Mouse (Mus musculus) bone marrow, adult 2 months (tissue): Measurements from ENCODE around the gene Mybpc2. TPM values are rescaled to one million over a fixed set of nuclear protein-coding genes. Genes with fewer than 3 reads are reported as not detected.

ENCODE experiments used
- H3K27ac ChIP-seq: fragments of 200-500 bp; 2 replicates; pipeline ENCODE4 v1.5.1; 2012; ENCODE audit warnings: low read depth, mild to moderate bottlenecking, control low read depth, inconsistent platforms, low read length; ENCODE audit not compliant: control insufficient read depth, poor library complexity, insufficient read depth
- H3K4me1 ChIP-seq: fragments of 200-500 bp; 2 replicates; pipeline ENCODE4 v1.6.1; 2011; ENCODE audit warnings: low read length; ENCODE audit not compliant: control insufficient read depth, insufficient read depth
- H3K4me3 ChIP-seq: fragments of 200-500 bp; replicated peaks from 2 replicates; pipeline ENCODE3; 2011; ENCODE audit warnings: mild to moderate bottlenecking, low read depth, low read length, control low read depth; ENCODE audit not compliant: control insufficient read depth
- CTCF ChIP-seq: fragments of 200-500 bp; IDR thresholded peaks from 2 replicates; pipeline ENCODE4 v1.5.1; 2011; ENCODE audit warnings: low read length, control low read depth; ENCODE audit not compliant: control insufficient read depth, insufficient read depth
- POLR2A ChIP-seq: fragments of 200-500 bp; IDR thresholded peaks from 2 replicates; pipeline ENCODE4 v1.6.1; 2011; ENCODE audit warnings: low read depth, mild to moderate bottlenecking, control low read depth, low read length, borderline replicate concordance; ENCODE audit not compliant: control insufficient read depth
- WGBS: fragments of 180-500 bp; shearing (Covaris S2); methylation state at CpG from one replicate; pipeline ENCODE4 v1.1.7; 2018; 5-methylcytosine and 5-hydroxymethylcytosine counted together
- polyA plus RNA-seq: library from polyadenylated mRNA; stranded (reverse); fragments of >200 nt; gene quantifications from 2 replicates; pipeline ENCODE4 v1.2.4, GENCODE M21; 2011; ENCODE audit warnings: low replicate concordance; ENCODE audit not compliant: missing spikeins, insufficient read depth, insufficient read length

Mybpc2 gene
- polyA plus RNA-seq, result 1.5 and 5.4 TPM in 2 replicates

DNA sequence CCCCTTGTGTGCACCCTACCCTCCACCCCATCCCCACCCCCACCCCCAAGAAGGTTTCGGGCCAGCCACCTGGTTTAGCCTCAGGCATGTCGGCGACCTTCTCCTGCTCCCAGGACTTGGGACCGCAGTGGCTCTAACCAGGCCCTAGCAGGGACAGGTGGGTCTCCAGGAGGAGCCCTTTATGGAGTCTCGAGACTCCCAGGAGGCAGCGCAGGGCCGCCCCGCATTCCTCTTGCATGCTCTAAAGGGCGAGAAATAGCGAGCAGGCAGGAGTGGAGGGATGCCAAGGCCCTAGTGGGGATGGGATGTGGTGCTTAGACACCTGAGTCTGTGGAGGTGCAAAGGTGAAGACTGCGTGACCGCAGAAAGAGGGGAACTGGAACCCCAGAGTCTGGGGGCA lies at the start of gene Mybpc2:
Gene Mybpc2, minus strand, starts transcription at position 155 of the 400 bp plus-strand sequence.
- Histone ChIP-seq H3K27ac (peak within 1 kb of the TSS; percentile 17), H3K4me1 (peaks cover 4% of the 10 kb centered on the region), H3K4me3 (no peak within 1 kb of the TSS)
- 51% methylated on average over 12 of the region's 12 CpGs for WGBS
- TF ChIP-seq CTCF, result no peak
- TF ChIP-seq POLR2A, result no peak

DNA sequence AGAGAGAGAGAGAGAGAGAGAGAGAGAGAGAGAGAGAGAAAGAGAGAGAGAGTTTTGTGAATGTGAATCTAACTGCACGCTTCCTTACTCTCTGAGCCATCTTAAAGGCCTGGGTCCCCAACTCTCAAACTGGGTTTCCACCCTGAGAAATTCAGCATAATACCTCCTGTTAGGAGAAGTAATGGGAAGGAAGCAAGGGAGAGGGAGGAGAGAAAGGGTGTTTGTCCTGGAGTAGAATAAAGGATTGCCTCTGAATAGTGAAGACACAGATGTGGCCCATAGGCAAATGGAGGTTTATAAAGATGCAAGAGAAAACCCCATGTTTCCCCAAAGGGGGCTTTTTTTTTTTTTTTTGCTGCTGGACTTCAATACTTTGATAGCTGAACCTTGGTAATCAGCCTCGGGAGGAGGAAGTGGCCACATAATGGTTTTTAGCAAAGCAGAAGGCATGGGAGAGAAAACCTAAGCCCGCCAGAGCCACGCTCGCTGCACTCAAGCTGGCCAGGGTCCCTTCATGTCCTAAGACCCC lies 48.6 kb upstream of the Mybpc2 start:
- no peak for TF ChIP-seq POLR2A
- TF ChIP-seq CTCF, result no peak
- 4% methylated on average over 5 of the region's 5 CpGs for WGBS
- Histone ChIP-seq H3K4me3 (peak overlapping the region; percentile 49), H3K4me1 (peaks cover 8% of the 10 kb centered on the region), H3K27ac (peak overlapping the region; percentile 55; the same call in 1 of the 2 replicates)

DNA sequence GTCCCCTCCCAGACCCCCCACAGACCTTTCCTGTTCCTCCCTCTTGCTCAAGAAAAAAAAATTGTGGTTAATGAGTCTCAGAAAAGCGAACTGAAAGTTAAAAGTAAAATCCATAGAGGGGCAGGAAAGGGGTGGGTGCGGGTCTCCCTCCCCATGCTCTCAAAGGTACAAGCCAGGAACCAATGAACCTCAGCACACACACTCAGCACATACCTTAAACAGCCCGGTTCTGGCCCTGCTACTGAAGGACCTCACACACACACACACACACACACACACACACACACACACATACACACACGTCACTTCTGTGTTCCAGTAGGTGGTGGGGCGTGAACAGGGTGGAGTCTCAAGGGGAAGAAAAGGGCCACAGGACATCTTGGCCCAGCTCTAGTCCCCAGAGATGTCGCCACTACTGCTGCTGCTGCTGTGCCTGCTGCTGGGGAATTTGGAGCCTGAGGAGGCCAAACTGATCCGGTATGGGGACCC lies 47.8 kb upstream of the Mybpc2 start, which contains the start of gene Napsa:
Gene Napsa, plus strand, starts transcription at position 168 of the 489 bp plus-strand sequence.
- Histone ChIP-seq H3K27ac (peak within 1 kb of the TSS; percentile 92), H3K4me1 (peaks cover 8% of the 10 kb centered on the region), H3K4me3 (peak within 1 kb of the TSS; percentile 64)
- TF ChIP-seq POLR2A (peak; percentile 91), CTCF (no peak)
- WGBS, result under 1% methylated on average over 7 of the region's 7 CpGs

DNA sequence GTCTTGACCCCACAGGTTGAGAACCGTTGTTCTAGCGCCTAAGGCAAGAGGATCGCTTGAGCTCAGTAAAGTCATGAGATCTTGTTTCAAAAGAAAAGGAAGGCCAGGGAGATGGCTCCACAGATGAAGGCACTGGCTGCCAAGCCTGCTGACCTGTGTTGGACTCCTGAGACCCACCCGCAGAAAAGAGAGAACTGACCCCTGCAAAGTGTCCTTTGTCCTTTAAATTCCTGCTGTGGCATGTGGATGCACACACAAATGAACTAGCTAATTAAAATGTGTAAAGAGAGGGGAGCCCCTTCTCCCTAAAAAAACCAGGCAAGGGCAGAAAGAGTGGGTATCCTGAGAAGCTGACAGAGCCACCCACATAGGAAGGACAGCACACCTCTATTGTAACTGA lies 47.4 kb upstream of the Mybpc2 start:
- peaks cover 8% of the 10 kb centered on the region for H3K4me1 ChIP-seq
- no peak for TF ChIP-seq POLR2A
- H3K4me3 ChIP-seq, result no peak overlapping the region
- peak overlapping the region; percentile 92 for H3K27ac ChIP-seq
- 56% methylated on average over 4 of the region's 4 CpGs for WGBS

DNA sequence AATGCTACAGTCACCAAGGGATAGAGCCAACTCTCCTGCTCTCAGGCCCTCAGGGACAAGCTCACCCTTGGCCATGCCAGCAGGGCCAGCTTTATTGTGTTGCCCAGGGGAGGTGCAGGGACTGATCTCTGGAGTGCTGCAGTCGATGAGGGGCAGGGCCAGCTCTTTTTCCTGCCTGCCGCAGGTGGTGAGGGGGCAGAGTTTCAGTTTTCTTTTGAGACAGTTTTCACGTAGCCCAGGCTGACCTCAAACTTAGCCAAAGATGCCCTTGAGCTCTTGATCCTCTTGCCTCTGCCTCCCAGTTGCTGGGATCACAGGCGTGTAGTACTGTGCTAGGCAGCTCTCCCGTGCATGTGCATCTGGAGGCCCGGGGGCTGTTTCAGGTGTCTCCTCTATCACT lies 46.5 kb upstream of the Mybpc2 start:
- TF ChIP-seq POLR2A (no peak), CTCF (no peak)
- Histone ChIP-seq H3K27ac (peak overlapping the region; percentile 92), H3K4me3 (no peak overlapping the region), H3K4me1 (peaks cover 8% of the 10 kb centered on the region)
- WGBS, result 48% methylated on average over 6 of the region's 6 CpGs

DNA sequence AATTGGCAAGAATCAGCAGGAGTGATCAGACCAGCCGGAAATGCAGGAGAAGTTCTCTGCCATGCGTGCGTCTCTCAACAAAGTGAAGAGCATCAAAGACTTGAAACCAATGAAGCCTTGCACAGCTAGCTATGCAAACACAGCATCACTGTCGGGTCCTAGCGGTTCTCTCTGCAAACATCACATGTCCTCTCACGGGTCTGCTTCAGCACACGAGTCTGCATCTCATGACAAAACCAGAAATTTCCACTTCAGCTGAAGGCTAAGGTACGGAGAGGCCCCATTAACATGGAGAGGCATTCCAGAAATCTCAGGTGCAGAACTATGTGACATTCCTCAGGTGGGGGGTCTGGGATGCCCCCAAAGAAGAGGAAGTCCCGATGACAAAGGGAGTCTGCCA lies 44.3 kb upstream of the Mybpc2 start:
- 78% methylated on average over 9 of the region's 9 CpGs for WGBS
- peaks cover 8% of the 10 kb centered on the region for H3K4me1 ChIP-seq
- H3K27ac ChIP-seq, result no peak overlapping the region
- H3K4me3 ChIP-seq, result no peak overlapping the region
- no peak for TF ChIP-seq CTCF
- no peak for TF ChIP-seq POLR2A

DNA sequence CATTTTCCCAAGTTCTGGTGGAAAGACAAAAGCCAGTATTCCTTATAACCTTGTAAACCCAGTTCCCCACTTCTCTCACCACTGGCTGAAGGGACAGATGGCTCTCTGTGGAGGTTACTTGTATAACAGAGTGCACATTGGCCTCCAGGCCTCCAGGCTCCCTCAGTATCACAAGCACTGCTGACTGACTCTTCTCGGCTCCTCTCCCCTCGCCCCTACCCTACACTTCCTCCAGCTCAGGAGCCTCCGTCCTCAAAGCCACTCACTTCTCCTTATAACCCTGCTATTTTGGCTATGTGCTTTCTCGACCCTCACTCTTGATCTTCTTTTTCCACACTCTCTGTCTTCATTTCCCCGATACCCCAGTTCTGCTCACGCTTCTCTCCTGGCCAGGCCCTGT lies 41.0 kb upstream of the Mybpc2 start:
- 35% methylated on average over 6 of the region's 6 CpGs for WGBS

DNA sequence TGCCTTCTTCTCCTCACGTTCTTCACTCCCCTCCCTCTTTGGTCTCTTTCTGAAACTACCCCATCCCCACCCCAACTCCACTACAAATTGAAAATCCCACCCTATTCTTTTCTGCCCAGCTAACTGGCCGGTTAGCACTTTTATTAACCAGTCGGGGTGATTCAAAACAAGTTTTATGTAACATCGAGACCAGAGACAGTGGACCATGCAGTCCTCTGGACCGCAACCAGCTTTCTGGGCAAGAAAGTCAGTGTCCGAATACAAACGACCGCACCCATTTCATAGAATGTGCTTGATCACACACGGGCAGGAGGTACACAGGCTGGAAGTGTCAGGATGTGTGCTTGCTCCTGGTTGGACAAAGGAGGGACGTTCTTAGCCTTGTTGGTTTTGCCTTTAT lies 40.0 kb upstream of the Mybpc2 start:
- TF ChIP-seq CTCF (no peak), POLR2A (no peak)
- WGBS, result 80% methylated on average over 10 of the region's 10 CpGs
- no peaks in the 10 kb centered on the region; the same call in none of the 2 replicates for H3K4me1 ChIP-seq
- no peak overlapping the region for H3K4me3 ChIP-seq
- H3K27ac ChIP-seq, result no peak overlapping the region

More for the DNA sequence above, 41.0 kb upstream of the Mybpc2 start:
- peaks cover 2% of the 10 kb centered on the region; the same call in 1 of the 2 replicates for H3K4me1 ChIP-seq
- TF ChIP-seq POLR2A (no peak), CTCF (no peak)
- no peak overlapping the region for H3K27ac ChIP-seq
- no peak overlapping the region for H3K4me3 ChIP-seq

DNA sequence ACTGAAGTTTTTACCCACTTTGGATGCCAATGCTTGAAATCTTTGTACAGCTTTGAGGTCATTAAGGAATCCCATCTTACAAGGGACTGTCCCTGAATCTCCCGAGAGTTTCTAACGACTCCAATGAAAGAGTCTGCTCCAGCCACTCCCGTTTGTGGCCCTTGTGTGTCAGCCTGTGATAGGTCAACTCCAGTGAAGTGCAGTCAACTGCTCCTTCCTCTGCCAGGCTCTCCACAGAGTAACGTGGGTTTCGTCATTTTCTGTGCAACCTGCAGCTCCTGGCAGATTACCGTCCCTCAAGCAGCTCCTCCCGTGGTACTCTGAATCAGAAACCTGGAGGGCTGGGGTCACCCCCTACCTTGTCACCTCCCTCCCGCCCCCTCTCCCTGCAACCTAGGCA lies 38.8 kb upstream of the Mybpc2 start:
- Histone ChIP-seq H3K27ac (no peak overlapping the region), H3K4me1 (no peaks in the 10 kb centered on the region; the same call in none of the 2 replicates), H3K4me3 (no peak overlapping the region)
- no peak for TF ChIP-seq POLR2A
- no peak for TF ChIP-seq CTCF
- 26% methylated on average over 8 of the region's 8 CpGs for WGBS
